Mouse (Mus musculus) layer of hippocampus, adult 9-11 months (tissue): ENCODE results near the gene Tppp.
"Not testable (repeated sequence)": the region's sequence is repeated elsewhere in the genome, so short reads cannot be mapped to it uniquely, and the experiment has no call there.

Source experiments
- DNase-seq: peaks from one replicate; pipeline ENCODE4 v3.0.0; 2022

Tppp gene

DNA sequence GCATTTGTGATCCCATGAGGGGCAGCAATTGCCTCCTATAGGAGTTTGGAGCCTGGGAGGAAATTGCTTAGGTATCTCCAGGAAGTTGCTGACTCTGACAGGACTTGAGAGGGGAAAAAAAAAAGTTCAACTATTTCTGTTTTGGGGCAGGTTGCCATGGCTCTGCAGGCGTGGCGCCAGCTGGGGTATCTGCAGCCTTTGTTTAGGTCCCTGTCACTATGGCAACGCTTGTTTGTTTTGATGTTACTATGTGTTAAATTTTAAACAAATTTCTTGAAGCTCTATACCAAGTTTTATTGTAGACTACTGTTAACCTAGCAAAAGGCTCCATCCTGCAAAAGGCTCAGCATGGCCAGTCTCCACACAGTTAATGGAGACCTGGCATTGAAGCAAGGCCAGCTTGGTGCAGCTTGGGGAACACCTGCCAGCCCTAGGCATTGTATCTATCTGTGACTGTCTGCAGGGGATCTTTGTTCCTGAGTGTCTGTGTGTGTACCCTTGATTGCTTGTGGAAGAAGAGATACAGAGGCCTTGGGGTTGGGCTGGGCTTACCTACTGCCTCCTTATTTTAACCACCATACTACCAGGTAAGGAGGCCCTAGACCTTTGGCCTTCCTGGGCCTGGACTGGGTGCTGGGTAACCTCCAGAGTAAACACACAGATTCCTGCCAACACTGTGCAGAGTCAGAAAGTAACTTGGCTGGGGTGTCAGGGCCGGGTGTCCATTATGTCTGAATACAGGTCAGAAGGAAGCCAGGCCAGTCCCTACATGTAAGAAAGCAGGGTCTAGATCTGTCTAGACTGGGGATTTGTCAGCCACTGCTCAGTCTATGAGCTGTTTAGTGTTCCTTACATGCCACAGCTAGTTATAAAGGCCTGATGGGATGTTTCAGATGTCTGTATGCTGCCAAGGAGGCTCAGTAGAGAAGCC, 16.2 kb downstream of the Tppp start:
- DNase-seq = no peak

DNA sequence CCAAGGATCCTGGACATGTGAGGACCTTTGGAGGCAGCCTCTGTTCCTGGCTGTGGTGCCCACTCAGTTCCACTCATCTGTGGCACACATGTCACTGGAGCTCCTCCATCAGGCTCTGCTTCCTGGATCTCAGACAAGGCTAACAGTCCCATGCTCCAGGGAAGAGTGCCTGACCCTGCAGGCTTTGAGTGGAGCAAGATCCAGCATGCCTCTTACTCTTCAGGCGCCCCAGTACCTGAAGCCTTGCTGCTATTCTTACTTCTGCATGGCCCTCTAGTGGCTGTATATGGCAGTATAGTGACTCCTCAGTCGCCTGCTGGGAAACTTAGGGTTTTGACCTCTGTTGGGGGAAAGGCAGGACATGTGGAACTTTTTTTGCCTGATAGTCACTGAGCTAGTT, 17.0 kb downstream of the Tppp start:
- no peak for DNase-seq

DNA sequence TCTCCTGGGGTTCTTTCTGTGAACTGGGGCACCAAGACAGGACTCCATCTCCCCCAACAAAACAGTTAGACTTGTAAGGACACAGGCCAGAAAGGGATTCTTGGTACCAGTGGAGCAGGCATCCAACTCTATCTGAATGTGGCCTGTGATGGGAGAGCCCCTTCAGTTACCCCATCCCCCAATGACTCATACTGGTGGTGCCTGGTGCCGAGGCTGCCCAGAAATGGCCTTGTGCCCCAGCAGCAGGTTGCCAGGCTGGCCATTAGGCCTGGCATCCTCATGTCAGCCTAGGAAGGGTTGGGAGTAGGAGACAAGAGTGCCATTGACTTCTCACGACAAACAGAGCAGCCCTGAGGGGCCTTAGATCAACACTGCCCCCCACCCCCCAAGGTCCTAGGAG, 18.9 kb downstream of the Tppp start:
- peak; percentile 86 for DNase-seq

DNA sequence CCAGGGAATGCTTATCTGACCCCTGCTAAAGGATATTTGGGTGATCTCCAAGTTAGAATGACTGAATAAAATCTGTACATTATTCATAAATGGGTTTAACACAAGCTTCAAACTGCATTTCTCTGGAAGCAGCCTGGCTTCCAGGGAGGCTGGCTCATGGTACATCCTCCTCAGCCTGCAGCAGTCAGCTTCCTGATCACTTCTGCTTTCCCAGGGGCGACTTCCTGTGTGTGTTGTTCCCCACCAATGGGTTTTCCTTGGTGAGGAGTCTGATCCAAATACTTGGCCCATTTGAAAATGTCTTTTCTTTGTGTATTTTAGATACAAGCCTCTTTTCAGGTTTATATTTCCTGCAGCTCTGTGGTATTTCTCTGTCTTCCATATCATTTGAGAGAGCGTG, 19.8 kb downstream of the Tppp start:
- DNase-seq = no peak

- no peak for DNase-seq
Measured at GRCm38 (mm10) chr13:74030691-74031090, 21.5 kb downstream of the Tppp start.

GRCm38 (mm10) chr13:74031133-74031532, 21.9 kb downstream of the Tppp start:
- no peak for DNase-seq

DNA sequence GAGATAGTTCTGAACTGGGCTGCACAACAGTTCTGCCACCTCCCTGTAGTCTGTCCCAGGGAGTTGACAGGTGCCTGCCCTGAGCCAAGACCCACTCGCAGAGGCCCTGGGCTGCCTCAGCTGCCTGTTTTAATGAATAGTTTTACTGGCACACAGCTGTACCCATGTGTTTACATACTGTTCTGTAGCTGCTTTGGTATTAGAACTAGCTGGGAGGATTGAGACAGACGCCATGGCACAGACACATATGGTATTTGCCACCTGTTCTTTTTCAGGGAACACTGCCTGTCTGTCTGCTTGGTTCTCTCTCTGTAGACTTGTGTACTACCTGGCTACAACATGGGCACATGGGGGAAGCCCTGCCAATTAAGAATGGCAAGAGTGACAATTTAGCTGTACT, 25.5 kb downstream of the Tppp start:
- DNase-seq = peak; percentile 60

GRCm38 (mm10) chr13:74035776-74036175, 26.6 kb downstream of the Tppp start:
- DNase-seq = no peak

DNA sequence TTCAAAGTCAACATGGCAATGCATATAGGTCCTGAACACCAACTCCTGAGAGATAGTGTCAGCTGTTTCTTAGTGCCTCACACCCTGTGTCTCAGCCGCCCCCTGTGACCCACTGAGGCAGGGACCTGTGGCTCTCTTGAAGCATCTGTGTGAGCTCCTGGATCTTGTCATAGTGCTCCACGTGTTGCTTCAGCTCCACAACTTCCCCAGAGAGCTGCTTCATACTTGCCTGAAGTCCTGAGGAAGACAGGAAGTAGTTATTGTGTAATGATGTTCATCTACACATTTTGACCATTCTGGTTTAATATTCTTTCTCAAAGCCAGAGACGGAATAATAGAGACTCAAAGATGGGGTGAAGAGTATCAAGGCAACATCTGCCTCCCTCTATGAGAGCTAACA, 30.7 kb downstream of the Tppp start:
- DNase-seq = no peak

GRCm38 (mm10) chr13:74056194-74056593, 47.0 kb downstream of the Tppp start:
- no peak for DNase-seq

GRCm38 (mm10) chr13:74058081-74058480, 48.9 kb downstream of the Tppp start:
- DNase-seq = no peak

- peak; percentile 79 for DNase-seq
Measured at GRCm38 (mm10) chr13:74061613-74062377, 52.6 kb downstream of the Tppp start, which contains the start of gene Cep72. Gene Cep72 (minus strand): TSS chr13:74062299.

DNA sequence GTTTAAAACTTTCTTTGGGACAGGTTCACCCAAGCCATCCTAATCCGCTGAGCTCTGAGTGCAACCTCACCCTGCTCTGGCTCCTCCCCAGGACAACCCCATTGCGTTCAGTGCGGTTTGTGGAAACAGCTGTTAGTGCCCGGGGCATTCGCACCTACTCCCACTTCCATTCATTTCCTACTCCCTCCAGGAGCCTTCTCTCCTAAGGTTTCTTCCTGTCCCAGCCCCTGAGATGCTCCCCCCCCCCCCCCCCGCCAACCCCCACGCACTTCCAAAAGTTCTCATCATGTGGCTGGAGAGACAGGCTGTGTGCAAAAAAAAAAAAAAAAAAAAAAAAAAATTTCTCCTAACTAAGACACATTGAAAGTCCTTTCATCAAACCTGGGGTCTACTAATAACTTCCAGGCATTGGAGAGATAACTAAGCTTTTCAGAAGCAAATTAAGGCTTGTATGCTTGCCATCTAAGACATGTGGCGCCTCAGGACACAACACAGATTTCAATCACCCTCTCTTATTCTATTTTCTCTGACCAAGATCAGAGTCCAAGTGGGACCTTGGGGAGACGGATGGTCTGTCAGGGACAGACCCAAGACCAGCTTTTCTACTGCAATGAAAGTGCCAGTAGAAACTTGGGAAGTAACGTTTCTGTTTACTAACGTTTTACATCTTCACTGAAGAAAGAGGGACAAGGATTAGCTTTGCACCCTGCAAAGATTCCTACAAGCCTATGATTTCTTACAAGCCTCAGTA, 53.3 kb downstream of the Tppp start:
- DNase-seq = no peak

DNA sequence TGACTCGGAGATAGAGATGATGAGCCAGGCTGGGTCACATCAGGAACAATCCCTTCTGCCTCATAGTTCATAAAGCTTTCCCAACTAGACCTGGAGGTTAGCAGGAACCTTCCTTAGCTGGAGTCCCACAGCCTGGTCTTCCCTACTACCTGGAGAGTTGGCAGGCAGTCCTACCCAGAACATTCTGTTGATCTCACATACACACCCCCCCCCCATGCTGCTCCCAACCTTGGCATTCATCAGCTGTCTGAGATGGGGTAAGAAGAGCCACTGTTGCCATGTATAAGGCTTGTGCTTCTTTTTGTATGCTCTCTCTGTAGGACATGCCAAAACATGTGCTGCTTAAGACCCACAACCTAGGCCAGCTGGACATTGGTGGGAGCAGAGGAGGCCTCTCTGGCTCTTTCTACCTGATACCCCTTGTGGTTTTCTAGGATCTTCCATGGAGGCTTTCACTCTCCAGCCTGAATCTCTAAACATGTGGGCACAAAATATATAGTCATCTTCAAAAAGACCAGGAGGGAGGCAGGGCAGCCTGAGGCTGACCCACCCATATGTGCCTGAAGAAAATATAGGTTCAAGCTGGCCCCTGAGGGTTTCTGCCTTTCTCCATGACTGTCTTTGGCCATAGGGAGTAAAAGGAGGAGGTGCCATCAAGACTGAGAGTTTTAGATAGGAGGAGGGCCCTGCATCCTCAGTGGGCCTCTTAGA, 54.3 kb downstream of the Tppp start:
- DNase-seq = no peak

DNA sequence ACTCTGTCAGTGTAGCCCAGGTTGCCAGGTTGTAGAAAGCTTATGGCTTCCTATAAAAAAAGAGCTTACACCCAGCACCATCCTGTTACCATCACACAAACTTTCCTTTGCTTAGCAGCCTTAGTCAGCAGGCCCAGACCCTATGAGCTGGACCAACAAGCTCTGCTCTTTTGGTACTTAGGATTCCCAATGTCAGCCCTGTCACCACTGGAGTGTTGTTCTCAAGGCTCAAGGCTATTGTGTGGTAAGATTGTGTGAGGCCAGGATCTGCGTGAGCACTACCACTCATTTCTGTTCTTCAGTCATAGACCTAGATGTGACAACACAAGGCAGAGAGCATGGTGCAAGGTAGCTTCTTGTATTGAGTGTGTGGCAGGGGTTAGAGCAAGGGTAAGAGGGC, 57.4 kb downstream of the Tppp start:
- no peak for DNase-seq

DNA sequence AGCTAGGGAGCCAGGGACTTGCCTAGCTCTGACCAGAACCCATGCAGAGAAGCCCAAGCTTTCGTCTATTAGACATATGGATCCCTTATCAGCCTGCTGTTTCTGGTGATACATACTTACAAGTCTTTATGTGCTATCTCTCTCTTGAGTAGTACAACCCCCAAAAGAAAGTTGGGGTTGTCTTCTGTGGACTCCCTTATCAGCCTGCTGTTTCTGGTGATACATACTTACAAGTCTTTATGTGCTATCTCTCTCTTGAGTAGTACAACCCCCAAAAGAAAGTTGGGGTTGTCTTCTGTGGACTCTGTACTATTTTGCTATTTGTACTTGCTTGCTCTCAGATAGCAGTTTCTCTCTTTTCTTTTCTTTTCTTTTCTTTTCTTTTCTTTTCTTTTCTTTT, 62.0 kb downstream of the Tppp start:
- DNase-seq = not testable (repeated sequence)

DNA sequence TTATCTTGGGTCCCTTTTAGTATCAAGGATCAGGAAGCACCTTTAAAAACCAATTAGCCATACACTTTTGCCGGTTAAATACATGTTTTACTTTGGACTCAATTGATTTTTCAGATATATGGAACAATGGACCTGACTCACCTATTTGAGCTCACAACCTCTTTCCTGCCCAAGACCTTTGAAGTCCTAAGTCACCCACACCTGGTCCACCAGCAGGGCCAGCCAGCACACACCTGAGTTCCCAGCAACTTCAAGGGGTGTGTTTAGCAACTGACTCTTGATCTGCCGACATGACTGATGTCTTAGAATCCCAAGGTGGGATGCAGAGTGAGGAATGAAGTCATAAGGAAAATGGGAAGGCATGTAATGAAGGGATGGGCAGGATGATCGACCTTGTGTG, 62.5 kb downstream of the Tppp start:
- DNase-seq = no peak

DNA sequence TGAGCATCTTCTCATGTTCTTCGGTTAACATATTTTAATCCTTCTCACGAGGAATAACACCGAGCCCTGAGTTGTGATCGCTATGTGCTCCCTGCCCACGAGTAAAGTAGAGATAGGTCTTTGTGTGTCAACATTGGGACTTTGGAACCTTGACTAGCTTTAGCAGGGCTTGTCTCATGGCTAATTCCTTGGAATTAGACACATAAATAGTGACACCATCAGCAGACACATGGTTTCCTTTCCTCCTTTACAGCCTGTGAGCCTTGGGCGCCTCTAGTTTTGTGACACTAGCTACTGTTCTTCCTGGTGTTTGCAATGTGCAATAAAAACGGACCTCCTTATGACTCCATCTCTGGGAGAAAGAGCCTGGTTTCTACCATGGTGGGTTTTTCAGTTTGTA, 64.2 kb downstream of the Tppp start:
- DNase-seq = no peak
